Mouse (Mus musculus) urinary bladder, adult 18-20 months (tissue): ENCODE data around the gene Fam102a.

ENCODE experiments used
- DNase-seq, 2 experiments: peaks; one replicate each; pipeline ENCODE4 v3.0.0; 2022; ENCODE audit warnings: low spot score in 2 of 2, mixed read lengths in 2 of 2

The Fam102a gene

DNA sequence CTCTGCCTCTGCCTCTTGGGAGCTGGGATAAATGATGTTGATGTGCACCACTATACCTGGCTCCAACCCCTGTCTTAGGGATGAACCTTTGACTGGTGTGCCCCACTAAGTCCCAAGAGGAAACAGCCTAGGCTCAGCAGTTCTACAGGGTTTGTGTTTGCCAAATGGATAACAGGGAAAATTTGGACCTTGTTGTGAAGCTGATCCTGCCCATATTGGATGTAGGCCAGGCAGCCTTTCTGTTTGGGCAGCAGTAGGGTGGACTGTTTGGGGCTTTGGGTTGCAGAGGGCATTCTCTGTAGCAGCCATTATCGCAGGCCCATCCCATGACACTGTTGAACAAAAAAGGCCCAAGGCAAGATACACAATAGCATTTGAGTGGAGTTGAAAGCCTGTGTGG, 11.8 kb downstream of the Fam102a start:
- no peak for DNase-seq

DNA sequence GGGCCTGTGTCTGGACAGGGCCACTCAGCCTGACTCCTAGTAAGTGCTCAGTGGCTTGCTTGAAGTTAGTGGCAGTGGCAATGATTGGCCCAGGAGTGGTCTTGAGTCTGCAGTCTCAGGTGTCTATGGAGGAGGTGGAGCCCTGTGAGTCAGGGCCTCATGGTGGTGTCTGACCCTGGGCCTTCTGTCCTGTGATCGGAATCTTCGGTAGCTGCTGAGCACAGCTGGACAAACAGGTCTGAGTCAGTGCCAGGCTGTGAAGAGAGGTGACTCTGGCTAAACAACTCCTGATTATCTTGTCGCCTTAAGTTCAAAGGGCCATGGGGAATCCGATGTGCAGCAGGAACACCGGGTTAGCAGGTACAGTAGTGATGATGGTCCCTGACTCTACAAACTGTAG, 12.2 kb downstream of the Fam102a start:
- DNase-seq, result no peak

DNA sequence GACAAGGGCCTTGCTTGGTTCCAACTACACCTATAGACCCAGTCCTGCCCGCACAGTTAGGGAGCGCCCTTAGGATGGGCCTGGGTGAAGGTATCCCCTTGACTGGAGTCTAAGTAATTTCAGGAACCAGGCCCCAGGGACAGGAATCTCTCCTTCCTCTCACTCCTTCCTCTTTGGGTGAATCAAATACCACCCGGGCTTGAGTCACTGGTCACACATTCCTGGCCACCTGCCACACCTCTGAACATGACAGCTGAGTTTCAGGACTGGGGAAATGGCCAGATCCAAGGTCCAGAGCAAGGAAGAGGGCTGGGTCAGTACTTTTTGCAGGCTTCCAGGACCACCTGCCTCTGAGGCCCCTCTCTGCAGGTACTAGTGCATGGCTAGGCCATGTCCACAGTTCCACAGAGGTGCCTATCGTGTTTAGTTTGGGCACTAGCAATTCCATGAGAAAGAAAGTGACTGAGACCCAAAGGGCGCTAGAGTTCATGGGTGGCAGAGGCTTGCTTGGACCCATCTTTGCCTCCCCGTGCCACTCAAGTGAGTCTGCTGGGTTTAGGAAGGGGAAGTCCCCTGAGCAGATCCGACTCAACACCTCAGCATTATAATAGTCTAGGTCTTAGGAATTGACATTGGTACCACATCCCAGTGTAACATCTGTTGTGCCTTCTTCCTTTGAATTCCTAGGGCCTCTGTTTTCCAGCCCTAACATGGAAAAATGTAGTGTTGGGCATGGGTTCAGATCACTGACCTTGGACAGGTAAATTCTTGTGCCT, 13.0 kb downstream of the Fam102a start:
- DNase-seq, result peak in 1 of 2 experiments; percentile 45

DNA sequence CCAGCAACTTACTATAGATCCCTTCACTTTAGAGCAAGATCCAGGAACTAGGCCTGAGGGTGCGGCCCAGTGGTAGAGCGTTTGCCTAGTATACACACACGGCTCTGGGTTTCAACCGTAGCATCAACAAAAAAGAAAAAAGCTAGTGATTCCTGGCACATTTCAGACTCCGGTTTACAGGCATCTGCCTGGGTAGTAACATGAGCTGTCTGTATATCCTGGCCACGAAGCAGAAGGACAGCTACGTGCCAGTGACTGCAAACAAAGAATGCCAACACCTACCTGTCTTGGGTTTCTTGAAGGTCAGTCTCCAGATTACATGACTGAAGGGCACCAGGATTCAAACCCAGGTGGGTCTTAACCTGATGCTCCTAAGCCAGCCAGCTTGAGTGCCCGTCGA, 14.0 kb downstream of the Fam102a start:
- DNase-seq, result no peak

DNA sequence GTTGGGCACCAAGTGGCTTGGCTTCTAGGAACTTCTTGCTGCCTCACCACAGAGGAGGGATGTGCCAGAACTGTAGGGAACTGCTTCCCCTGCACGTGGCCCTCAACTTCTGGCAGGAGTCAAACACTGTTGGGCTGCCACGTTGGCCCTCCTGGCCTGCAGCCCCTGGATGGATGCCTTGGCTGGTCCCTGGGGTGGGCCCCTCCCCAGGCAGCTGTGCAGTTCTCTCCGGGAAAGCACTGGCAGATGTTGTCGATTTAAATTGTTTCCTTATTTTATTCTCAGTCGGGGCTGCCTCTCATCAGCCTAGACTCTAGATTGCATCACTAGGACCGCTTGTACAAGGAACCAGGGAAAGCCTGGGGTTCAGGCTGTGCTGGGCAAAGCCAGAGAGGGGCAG, 14.6 kb downstream of the Fam102a start:
- peak in 1 of 2 experiments; percentile 59 for DNase-seq

DNA sequence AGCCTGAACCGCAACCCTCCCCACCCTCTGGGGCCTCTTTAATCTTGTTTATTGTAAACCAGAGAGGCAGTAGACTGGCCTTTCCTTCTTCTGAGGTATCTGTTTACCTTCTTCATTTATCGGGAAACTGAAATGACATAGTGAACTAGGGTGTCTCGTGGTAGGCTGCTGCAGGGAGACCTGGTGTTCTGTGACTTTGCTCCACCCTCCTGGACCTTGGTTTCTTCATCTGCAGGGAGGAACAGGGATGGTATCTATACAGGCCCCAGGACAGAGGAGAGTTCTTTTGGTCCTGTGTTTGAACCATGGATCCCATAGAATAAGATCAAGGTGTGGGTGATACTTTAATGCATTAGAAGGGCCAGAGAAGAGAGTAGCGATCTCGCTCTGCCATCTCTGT, 16.1 kb downstream of the Fam102a start:
- DNase-seq, result no peak

DNA sequence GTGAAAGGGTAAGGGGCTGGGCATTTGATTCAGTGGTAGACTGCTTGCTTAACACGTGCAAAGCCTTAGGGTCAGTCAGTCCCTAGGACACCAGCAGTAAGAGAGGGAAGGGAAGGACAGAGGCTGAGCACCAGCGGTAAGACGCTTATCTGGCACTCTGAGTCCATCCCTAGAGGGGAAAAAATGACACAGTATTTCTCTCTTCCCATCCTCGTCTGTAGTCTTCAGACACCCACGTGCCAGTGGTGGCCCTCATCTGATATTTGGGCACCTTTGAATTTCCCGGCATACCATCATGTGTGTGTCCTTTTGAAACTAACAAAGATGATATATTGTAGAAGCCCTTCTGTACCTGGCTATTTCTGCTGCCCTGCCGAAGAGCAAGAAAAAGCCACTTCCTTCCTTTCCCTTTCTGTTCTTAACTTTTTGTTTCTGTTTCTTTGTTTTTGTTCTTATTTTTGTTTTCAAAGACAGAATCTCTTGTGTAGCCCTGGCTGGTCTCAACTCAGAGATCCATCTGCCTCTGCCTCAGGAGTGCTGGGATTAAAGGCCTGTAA, 18.5 kb downstream of the Fam102a start:
- no peak for DNase-seq

DNA sequence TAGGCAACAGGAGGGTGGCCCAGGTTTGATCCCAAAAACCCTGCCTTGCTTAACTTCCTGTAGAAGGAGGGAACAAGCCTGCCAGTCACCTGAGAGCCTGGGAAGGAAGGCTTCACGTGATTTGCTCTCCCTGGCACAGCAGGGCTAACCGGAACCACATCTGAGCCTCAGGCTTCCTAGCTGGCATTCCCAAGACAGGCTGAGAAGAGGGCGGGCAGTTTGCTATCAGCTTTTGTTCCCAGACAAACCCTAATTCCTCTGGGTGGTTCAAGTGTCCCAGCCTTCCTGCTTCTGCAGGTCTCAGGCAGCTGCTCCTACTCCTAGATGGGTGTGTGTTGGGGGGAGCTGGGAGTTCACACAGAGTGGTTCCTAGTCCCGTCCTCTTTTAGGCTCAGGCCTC, 20.4 kb downstream of the Fam102a start:
- DNase-seq, result no peak

DNA sequence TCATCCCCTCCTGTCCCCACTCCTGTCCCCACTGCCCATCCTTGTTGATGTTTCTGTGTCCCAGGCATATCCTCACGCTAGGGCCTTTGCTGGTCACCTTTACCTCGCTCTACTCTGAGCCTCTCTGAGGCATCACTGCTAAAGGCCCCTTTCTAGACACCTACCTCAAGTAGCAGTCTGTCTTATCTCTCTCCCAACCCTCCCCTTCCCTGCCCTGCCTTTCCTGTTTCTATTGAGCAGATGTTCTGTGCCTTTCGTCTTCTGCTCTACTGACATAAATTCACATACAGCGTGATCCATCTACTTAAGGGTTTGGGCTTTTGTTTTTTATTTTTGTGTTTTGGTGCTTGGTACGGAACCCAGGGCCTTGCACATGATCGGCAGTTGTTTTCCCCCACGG, 20.9 kb downstream of the Fam102a start:
- DNase-seq, result no peak

DNA sequence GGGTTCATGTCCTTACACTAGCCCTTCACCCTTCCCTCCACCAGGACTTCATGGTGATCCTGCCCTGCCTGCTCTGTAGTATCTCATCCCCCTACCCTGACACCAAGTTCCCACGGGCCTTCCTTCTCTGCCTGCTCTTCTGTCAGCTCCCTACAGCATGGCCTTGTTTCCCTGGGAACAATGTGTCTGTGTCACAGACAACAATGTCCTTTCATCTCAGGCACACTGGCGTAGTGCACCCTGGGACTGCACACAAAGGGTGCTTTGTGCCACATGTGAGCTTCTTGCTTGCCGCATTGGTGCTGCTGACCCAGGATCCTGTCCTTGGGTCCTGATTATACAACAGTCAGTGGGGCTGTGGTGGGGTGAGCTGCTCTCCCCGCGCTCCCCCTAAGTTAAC, 24.4 kb downstream of the Fam102a start:
- DNase-seq, result no peak

DNA sequence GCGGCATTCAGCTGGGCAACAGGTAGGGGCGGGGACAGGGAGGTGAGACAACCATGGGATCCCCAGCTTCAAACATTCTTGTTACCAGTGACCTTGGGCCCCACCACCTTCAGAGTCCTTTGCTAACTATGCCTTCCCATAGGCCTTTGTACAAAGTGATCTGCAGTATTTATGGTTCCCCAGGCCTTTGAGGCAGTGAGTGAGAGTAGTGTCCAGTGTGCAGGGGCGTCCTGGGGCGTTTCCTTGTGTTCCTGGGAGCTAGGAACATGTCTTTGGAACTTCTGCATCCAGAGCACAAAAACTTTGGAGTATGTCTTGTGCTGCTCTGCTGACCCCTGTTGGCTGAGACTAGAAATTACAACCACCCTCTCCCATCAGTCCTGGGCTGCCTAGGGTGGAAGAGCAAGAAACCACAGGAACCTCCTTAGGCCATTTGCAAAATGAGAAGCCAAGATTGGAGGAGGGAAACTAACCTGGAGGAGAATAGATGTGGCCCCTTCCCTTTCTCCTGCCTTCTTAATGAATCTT, 31.5 kb downstream of the Fam102a start:
- DNase-seq, result peak; percentile 33 to 60

DNA sequence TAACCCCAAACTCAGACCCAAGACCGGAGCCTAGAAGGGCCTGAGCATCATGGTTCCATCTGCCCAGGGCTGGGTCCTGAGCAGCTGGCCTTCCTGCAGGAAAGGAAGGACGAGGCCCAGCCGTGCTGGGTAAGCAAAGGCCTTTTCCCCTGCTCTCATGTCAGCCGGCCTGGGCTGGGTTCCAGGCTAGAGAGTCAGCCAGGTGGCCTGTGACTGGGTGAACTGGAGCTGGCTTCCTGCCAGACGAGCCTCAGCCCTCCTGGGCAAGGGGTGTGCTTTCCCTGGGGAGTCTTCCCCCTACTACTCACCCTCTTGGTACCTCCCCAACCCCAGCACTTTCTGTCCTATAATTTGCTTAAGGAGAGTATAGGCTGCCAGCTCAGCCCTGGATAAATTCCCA, 33.0 kb downstream of the Fam102a start:
- no peak for DNase-seq

DNA sequence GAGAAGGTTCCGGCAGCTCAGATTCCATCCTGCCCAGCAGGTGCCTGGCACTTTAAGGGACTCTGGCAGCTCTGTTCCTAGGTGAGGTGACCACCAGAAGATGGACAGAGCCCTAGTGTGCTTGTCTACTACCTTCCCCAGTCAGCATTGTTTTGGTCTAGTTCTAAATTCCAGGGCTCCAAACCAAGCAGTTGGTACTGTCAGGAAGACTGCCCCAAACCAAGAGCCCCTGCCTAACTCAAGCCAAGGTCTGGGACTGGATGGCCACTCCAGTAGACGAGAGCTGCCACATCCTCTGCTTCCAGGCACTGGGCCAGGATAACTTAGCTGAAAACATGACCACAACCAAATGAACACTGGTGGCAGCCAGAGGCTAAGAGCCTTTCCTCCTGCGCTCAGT, 33.8 kb downstream of the Fam102a start:
- DNase-seq, result no peak

DNA sequence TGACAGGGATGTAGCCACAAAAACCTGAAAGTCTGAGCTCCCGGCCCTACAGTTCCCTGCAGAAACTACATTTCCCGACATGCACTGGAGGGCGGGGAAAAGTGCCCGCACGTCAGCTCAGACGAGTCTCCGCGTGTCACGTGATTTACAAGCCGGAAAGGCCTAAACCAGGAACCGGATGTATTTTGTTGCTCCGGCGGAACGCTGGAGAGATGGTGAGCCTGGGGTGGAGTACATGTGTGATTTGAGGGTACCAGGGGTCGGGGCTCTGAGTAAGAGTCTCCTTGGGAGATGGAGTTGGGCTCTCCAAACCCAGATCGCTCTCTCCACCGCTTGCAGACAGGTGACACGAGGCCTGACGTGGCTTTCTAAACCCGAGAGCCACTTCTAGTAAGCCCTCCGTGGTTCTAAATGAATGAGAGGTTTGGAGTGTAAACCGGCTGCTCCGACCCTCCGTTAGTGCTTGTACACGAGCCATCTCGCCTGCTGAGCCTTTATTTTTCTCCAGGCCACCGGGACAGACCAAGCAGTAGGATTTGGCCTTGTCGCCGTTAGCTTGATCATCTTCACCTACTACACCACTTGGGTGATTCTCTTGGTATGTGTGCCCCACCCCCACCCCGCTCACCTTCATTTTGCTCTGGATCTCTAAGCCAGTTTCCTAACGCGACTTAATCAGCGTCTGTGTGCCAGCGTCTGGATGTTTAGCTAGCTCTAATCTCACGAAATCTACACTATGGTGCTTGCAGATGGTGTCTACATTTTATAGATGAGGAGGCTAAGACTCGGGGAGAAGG, 35.8 kb downstream of the Fam102a start, which contains the start of gene Dpm2:
TSS of gene Dpm2 (plus strand) at position 161 of the 797 bp plus-strand sequence.
- DNase-seq, result peak; percentile 73 to 86

DNA sequence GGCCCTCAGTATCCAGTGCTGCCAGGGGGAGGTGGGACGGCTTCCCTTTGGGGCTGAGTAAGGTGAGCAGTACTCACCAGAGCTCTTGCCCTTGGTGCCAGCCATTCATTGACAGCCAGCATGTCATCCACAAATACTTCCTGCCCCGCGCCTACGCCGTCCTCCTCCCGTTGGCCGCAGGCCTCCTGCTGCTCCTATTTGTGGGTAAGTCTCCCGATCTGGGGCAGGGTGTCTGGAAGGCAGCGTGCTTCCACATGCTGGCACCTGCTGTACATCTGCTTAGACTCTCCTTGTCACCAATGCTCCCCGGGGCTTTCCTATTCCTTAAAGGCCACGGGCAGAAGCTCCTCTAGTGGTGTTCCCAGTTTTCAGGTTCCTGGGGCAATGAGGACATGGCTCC, 37.1 kb downstream of the Fam102a start:
- no peak for DNase-seq

DNA sequence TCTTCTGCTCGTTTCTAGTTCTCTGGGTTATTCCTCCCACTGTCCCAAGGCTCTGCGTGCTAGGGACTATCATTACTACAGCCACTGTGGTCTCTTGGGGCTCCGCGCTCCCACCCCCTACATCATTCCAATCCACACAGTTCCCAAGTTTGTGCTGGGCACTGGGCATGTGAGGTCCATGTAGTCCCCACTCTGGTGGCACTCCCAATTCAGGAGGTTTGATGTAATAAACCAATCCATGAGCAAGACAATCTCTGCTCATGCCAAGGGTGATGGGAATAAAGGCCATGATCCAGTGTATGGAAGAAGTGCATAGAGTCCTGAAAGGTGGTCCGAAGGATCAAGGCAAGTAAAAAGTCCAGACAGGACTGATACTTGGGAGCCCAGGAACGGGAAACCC, 39.4 kb downstream of the Fam102a start, which contains the start of gene Pip5kl1:
TSS of gene Pip5kl1 (plus strand) at position 301 of the 400 bp plus-strand sequence.
- no peak for DNase-seq

DNA sequence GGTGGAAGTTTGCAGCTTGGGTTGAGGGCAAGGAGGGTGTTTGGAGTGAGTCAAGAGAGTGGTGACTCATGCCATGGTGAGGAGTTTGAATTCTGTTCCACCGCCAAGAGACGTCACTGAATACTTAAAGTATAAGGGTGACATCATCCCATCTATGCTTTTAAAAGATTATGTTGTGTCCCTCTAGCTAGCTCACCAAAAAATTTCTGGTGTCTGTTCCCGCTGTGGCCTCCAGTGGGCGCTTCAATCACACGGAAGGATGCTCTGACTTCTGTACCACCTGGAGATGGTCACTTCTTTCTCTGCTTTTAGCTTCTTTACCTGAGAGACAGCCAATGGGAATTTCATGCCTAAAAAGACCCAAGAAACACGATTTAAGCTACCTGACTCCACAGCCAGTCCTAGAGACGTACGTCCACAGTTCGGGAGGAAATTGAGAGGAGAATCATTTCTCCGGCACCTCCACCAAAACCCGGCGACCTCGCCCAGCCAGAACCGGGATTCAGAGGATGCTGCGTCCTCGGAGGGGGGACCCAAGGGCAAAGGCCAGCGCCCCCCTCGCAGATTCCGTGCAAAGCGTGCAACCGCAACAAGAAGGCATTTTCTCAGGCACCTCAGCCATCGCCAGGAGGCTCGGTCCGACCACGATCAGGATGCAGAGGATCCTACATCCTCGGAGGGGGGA, 39.9 kb downstream of the Fam102a start:
- peak in 1 of 2 experiments; percentile 39 for DNase-seq

DNA sequence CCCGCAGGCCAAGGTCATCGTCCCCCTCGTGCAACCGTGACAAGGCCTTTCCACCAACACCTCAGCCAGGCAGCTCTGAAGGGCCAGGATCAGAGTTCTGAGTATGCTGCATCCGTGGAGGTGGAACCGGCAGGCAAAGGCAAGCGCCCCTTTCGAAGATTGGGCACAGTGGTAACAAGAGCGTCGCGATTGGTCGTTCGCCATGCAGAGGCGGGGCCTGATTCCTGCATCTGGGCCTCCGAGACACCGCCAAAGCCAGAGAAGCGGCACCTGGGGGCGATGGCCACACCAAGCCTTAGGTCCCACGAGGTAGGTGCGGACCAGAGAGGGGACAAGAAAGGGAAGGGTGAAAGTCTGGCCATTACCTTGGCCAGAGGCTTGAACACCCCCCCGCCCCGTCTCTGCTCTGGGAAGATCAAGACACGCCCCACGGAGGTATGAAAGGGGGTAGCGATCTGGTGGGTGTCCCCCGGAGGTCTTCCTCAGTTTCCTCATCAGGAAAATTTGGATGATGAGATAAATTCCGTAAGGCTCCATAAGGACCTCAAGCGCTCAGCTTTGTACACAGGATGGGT, 40.5 kb downstream of the Fam102a start, which contains the start of gene 9430097D07Rik:
TSS of gene 9430097D07Rik (minus strand) at position 99 of the 575 bp plus-strand sequence.
- DNase-seq, result no peak

DNA sequence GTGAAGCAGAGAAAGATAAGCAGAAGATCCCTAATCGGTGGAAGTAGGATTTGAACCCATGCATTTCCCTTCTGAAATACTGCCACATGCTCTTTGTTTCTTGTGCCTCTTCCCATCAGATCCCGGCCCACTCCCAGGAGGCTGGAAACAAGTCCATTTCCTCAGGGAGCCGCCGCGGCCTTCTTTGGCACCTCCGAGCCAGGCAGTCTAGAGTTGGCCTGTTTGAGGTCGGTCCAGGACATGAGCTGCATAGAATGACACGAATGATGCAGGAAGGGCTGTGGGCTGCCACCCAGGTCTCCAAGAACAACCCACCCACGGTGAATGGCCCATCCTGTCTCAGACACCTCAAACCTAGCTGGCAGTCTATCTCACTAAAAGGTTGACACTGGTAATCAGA, 41.4 kb downstream of the Fam102a start:
- no peak for DNase-seq

DNA sequence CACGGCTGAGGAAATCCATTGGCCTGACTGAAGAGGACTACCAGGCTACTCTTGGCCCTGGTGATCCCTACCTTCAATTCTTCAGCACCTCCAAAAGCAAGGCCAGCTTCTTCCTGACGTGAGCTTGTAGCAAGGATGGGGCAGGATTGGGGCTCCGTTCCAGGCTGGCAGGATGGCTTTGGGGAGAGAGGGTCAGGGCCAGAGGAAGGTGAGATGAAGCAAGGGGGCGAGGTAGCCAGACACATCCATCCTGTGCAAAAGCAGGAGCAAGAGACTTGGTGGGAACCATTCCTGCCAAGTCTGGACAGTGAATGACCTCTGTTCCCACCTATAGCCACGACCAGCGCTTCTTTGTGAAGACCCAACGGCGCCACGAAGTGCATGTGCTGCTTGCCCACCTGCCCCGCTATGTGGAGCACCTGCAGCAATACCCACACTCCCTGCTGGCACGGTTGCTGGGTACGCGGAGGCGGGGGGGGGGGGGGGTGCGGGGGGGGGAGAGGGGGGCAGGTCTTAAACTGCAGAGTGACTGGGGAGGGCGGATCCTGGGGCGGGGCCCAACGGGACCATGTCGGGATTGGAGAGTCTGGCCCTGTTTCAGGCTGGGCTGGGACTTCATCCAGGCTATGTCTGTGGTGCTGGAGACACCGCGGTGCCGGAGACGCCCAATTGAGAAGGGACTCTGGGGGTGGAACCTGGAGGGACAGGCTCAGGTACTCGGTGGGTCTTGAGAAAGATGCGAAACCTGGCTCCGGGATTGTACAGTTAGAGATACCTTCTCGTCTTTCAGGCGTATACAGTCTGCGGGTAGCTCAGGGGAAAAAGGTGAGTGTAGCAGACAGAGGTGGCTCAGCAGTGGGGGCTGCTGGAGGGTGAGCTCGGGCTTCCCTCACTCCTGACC, 43.3 kb downstream of the Fam102a start:
- DNase-seq, result no peak
